Mouse (Mus musculus) ES-E14 (cell line): ENCODE measurements around the gene Gm42669. TPM values are rescaled to one million over a fixed set of nuclear protein-coding genes. Genes with fewer than 3 reads are reported as not detected.
A peak's percentile ranks its signal among the peaks of the same experiment; 100 is the strongest.

Experiments
- DNase-seq: peaks from one replicate; pipeline ENCODE4 v3.0.0-alpha.2; 2013; ENCODE audit warnings: low read depth, low spot score
- H3K27ac ChIP-seq: 2 replicates; pipeline ENCODE4 v1.5.1; 2012; ENCODE audit warnings: low read depth, mild to moderate bottlenecking, low read length, moderate library complexity, mixed read lengths; ENCODE audit not compliant: poor library complexity, insufficient read depth, severe bottlenecking
- H3K36me3 ChIP-seq: 2 replicates; pipeline ENCODE4 v1.6.1; 2012; ENCODE audit warnings: mild to moderate bottlenecking, low read length, moderate library complexity, mixed read lengths; ENCODE audit not compliant: control insufficient read depth, poor library complexity, insufficient read depth, severe bottlenecking
- H3K4me1 ChIP-seq, 2 experiments: fragments of 150-350 bp in 1 of 2; sonication (generic) in 1 of 2; 2 replicates each; pipeline ENCODE4 v1.6.1; 2012; ENCODE audit warnings: low read length in 2 of 2, mild to moderate bottlenecking in 1 of 2, mixed read lengths in 1 of 2; ENCODE audit not compliant: control insufficient read depth in 2 of 2, insufficient read depth in 2 of 2, poor library complexity in 1 of 2
- H3K4me3 ChIP-seq, 2 experiments: fragments of 150-350 bp in 1 of 2; sonication (generic) in 1 of 2; 2 replicates each; pipeline ENCODE4 v1.5.1; 2012; ENCODE audit warnings: low read length in 2 of 2, low read depth in 1 of 2, mild to moderate bottlenecking in 1 of 2, mixed read lengths in 1 of 2; ENCODE audit not compliant: insufficient read depth in 1 of 2, poor library complexity in 1 of 2, severe bottlenecking in 1 of 2
- H3K9ac ChIP-seq: 2 replicates; pipeline ENCODE4 v1.6.1; 2012; ENCODE audit warnings: low read depth, mild to moderate bottlenecking, low read length, mixed read lengths; ENCODE audit not compliant: poor library complexity, insufficient read depth, severe bottlenecking
- H3K9me3 ChIP-seq: fragments of 150-350 bp; sonication (generic); 2 replicates; pipeline ENCODE4 v1.6.1; 2012; ENCODE audit warnings: low read depth, mild to moderate bottlenecking, low read length; ENCODE audit not compliant: control insufficient read depth, insufficient read depth
- CHD2 ChIP-seq: IDR thresholded peaks from 2 replicates; pipeline ENCODE4 v1.6.1; 2014; ENCODE audit warnings: mild to moderate bottlenecking, low read depth, low read length, inconsistent platforms
- HCFC1 ChIP-seq: IDR thresholded peaks from 2 replicates; pipeline ENCODE4 v1.6.1; 2012; ENCODE audit warnings: low read length, inconsistent platforms, borderline replicate concordance; ENCODE audit not compliant: insufficient read depth
- MAFK ChIP-seq: IDR thresholded peaks from 2 replicates; pipeline ENCODE4 v1.6.1; 2014; ENCODE audit warnings: mild to moderate bottlenecking, low read depth, low read length, inconsistent platforms; ENCODE audit not compliant: insufficient read depth
- ZC3H11A ChIP-seq: IDR thresholded peaks from 2 replicates; pipeline ENCODE4 v1.6.1; 2012; ENCODE audit warnings: low read depth, mild to moderate bottlenecking, inconsistent platforms, low read length, borderline replicate concordance
- ZNF384 ChIP-seq: IDR thresholded peaks from 2 replicates; pipeline ENCODE4 v1.6.1; 2012; ENCODE audit warnings: low read depth, low read length, inconsistent platforms
- in situ Hi-C, 2 experiments: fragments of 600-800 bp; cut with MboI; formaldehyde crosslinking; loops; one replicate each; pipeline ENCODE4 v1.15.1; 2025; ENCODE audit warnings: low sequenced_read_pairs in 2 of 2, inconsistent platforms in 1 of 2; ENCODE audit not compliant: unreplicated experiment in 2 of 2
- total RNA-seq: library from RNA; depleted of rRNA; stranded (reverse); fragments of 300-350 nt; gene quantifications from 2 replicates; pipeline ENCODE4 v1.2.3, GENCODE M21; 2012

The Gm42669 gene
- total RNA-seq, 1 experiment, result 0.94 TPM

- no peaks in the 10 kb centered on the region for H3K9me3 ChIP-seq
- no peaks in the 10 kb centered on the region for H3K4me1 ChIP-seq
- no peak overlapping the region for H3K9ac ChIP-seq
- H3K27ac ChIP-seq, result no peak overlapping the region
- no peak overlapping the region for H3K4me3 ChIP-seq
- no peak for DNase-seq
- TF ChIP-seq ZNF384 (no peak), CHD2 (no peak), ZC3H11A (no peak), MAFK (no peak), HCFC1 (no peak)
- in situ Hi-C loops, result no loop called here
- H3K36me3 ChIP-seq, result no peaks in the 10 kb centered on the region
Measured at GRCm38 (mm10) chr5:107470600-107471329, 36.7 kb upstream of the Gm42669 start.

- H3K9ac ChIP-seq, result no peak overlapping the region
- no peak overlapping the region for H3K4me3 ChIP-seq
- TF ChIP-seq HCFC1 (no peak), ZC3H11A (no peak), MAFK (no peak), CHD2 (no peak), ZNF384 (no peak)
- H3K4me1 ChIP-seq, result no peaks in the 10 kb centered on the region
- no peaks in the 10 kb centered on the region for H3K9me3 ChIP-seq
- H3K27ac ChIP-seq, result peak overlapping the region; percentile 1; the same call in 1 of the 2 replicates
- DNase-seq, result no peak
- in situ Hi-C loops, result no loop called here
- H3K36me3 ChIP-seq, result no peaks in the 10 kb centered on the region; the same call in 1 of the 2 replicates
Measured at GRCm38 (mm10) chr5:107480194-107480593, 27.2 kb upstream of the Gm42669 start.

GRCm38 (mm10) chr5:107488996-107489395, 18.4 kb upstream of the Gm42669 start:
- H3K9me3 ChIP-seq, result no peaks in the 10 kb centered on the region
- in situ Hi-C loops, result no loop called here
- TF ChIP-seq HCFC1 (no peak), MAFK (no peak), ZNF384 (no peak), CHD2 (no peak), ZC3H11A (no peak)
- no peaks in the 10 kb centered on the region; the same call in 1 of the 2 replicates for H3K36me3 ChIP-seq
- no peak overlapping the region for H3K9ac ChIP-seq
- H3K27ac ChIP-seq, result no peak overlapping the region
- H3K4me1 ChIP-seq, result no peaks in the 10 kb centered on the region
- DNase-seq, result no peak
- H3K4me3 ChIP-seq, result no peak overlapping the region

- no peaks in the 10 kb centered on the region; the same call in 1 of the 2 replicates for H3K36me3 ChIP-seq
- no peaks in the 10 kb centered on the region for H3K9me3 ChIP-seq
- no peak for DNase-seq
- no peaks in the 10 kb centered on the region for H3K4me1 ChIP-seq
- H3K4me3 ChIP-seq, result no peak overlapping the region
- in situ Hi-C loops, result no loop called here
- no peak overlapping the region for H3K9ac ChIP-seq
- H3K27ac ChIP-seq, result no peak overlapping the region
- TF ChIP-seq CHD2 (no peak), ZNF384 (no peak), ZC3H11A (no peak), HCFC1 (no peak)
Measured at GRCm38 (mm10) chr5:107491036-107491435, 16.4 kb upstream of the Gm42669 start.

- Histone ChIP-seq H3K36me3 (no peaks in the 10 kb centered on the region; the same call in 1 of the 2 replicates), H3K9me3 (no peaks in the 10 kb centered on the region), H3K27ac (no peak overlapping the region), H3K4me3 (no peak overlapping the region), H3K9ac (no peak overlapping the region), H3K4me1 (no peaks in the 10 kb centered on the region)
- in situ Hi-C loops, result no loop called here
- no peak for TF ChIP-seq ZNF384
- TF ChIP-seq MAFK, result no peak
- DNase-seq, result no peak
Measured at GRCm38 (mm10) chr5:107492471-107492870, 14.9 kb upstream of the Gm42669 start.
